Comparison of ENCODE assay signal across 8 mouse cellular contexts in the genomic region with DNA sequence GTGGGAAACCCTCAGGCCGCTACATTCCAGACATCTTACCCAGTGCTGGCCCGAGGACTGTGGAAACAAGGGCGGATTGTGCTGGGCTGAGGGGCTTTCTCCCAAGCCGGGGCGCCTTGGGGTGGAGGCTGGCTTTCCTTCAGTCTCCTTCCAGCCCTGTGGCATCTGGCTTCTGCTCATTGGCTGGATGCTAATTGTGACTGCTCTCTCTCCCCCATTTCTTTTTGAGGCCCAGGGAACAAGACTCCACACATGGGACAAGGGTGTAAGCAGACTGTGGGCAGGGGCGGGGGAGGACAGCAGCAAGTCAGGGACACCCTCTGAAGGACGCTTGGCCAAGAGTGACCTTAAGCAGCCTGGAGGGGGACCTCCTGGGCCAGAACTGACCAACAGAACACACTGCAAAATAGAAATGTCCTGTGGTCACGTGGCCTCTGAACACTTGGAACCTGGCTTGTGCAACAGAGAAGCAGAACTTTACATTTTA. TPM values are rescaled to one million over a fixed set of nuclear protein-coding genes. Genes with fewer than 3 reads are reported as not detected.
DNase-seq lines count a peak whose midpoint lies in the region; ATAC-seq and TF ChIP-seq lines count a peak whose summit lies in the region.

No protein-coding gene starts in this region.

- peaks cover 11% of the 10 kb centered on the region; the same call in 1 of the 2 replicates for H3K4me1 ChIP-seq in spleen, adult 2 months (ENCODE audit: control insufficient read depth, insufficient read depth, insufficient read length)
- H3K4me1 ChIP-seq in kidney, adult 2 months (ENCODE audit: control insufficient read depth, insufficient read depth, low read length) = peaks cover 36% of the 10 kb centered on the region
- H3K4me1 ChIP-seq in midbrain, embryonic 12.5 days = peaks cover 40% of the 10 kb centered on the region

- no peaks in the 10 kb centered on the region for H3K27me3 ChIP-seq in spleen, adult 2 months (ENCODE audit: control insufficient read depth, insufficient read depth, low read length)
- H3K27me3 ChIP-seq in kidney, adult 2 months (replicated peaks; ENCODE audit: control insufficient read depth, insufficient read depth, low read length) = no peaks in the 10 kb centered on the region
- H3K27me3 ChIP-seq in midbrain, embryonic 12.5 days = no peaks in the 10 kb centered on the region

- no peak for TF ChIP-seq POLR2A in spleen, adult 2 months (IDR thresholded peaks at IDR 0.05; ENCODE audit: low read depth, low read length)
- TF ChIP-seq POLR2A in kidney, adult 2 months (IDR thresholded peaks at IDR 0.05; ENCODE audit: low read depth, low read length) = no peak

- H3K27ac ChIP-seq in spleen, adult 2 months (ENCODE audit: insufficient read depth, low read length) = peak overlapping the region; percentile 2; the same call in 1 of the 2 replicates
- peak overlapping the region; percentile 84 for H3K27ac ChIP-seq in kidney, adult 2 months (ENCODE audit: insufficient read depth, low read depth, low read length)
- H3K27ac ChIP-seq in midbrain, embryonic 12.5 days (replicated peaks) = peak overlapping the region; percentile 61

- ATAC-seq in midbrain, embryonic 12.5 days (ENCODE audit: low FRiP score, low read depth) = 0 out of 2 replicates have a peak, but pooled peaks have one; percentile 23

- no peak overlapping the region for H3K4me3 ChIP-seq in spleen, adult 2 months (ENCODE audit: extremely low read depth, insufficient read depth, insufficient read length)
- H3K4me3 ChIP-seq in kidney, adult 2 months (ENCODE audit: insufficient read depth, low read depth, low read length) = no peak overlapping the region
- no peak overlapping the region for H3K4me3 ChIP-seq in midbrain, embryonic 12.5 days

- no peak for DNase-seq in spleen, adult 2 months (ENCODE audit: low read depth in 1 of 2, low spot score in 2 of 2)
- no peak for DNase-seq in spleen, postnatal 10 days (ENCODE audit: low spot score in 2 of 2)
- peak; percentile 81 for DNase-seq in fibroblast of lung, adult 2 months (ENCODE audit: low read depth)
- DNase-seq in kidney, adult 2 months = peak; percentile 62
- DNase-seq in gastrocnemius, postnatal 10 days = no peak
- no peak for DNase-seq in urinary bladder, adult 18-20 months (ENCODE audit: low spot score in 2 of 2)
- DNase-seq in spleen, postnatal 36 days (ENCODE audit: low spot score in 2 of 2) = no peak

- WGBS in spleen, adult 2 months = 83% methylated on average over 8 of the region's 8 CpGs
- WGBS in kidney, adult 2 months = 25% methylated on average over 8 of the region's 8 CpGs
- WGBS in midbrain, embryonic 12.5 days = 22% methylated on average over 8 of the region's 8 CpGs

- TF ChIP-seq CTCF in spleen, adult 2 months (IDR thresholded peaks at IDR 0.05; ENCODE audit: extremely low read depth, insufficient read depth, insufficient read length, insufficient replicate concordance) = no peak
- TF ChIP-seq CTCF in kidney, adult 2 months (conservative IDR thresholded peaks at IDR 0.05; ENCODE audit: insufficient read depth, insufficient read length, low read depth, low read length) = no peak

- H3K4me2 ChIP-seq in midbrain, embryonic 12.5 days (replicated peaks) = no peak overlapping the region

- H3K9me3 ChIP-seq in midbrain, embryonic 12.5 days = no peaks in the 10 kb centered on the region

- no peaks in the 10 kb centered on the region for H3K36me3 ChIP-seq in spleen, adult 2 months (ENCODE audit: control insufficient read depth, insufficient read depth, low read length)
- H3K36me3 ChIP-seq in kidney, adult 2 months (ENCODE audit: control insufficient read depth, insufficient read depth, low read length) = no peaks in the 10 kb centered on the region
- H3K36me3 ChIP-seq in midbrain, embryonic 12.5 days = no peaks in the 10 kb centered on the region

- H3K9ac ChIP-seq in midbrain, embryonic 12.5 days (replicated peaks) = peak overlapping the region; percentile 34; the same call in 1 of the 2 replicates

RNA-seq across cellular contexts. Expression of a gene that starts 3.7 kb away (rescaled TPM):
- polyA plus RNA-seq in spleen, adult 2 months (2012; rRNA removed) = not detected in 2 replicates
- 0.04 TPM in 1 of 2 replicates, not detected in the other for polyA plus RNA-seq in kidney, adult 2 months (2012; rRNA removed)
- 2.2 and 2.8 TPM in 2 replicates for polyA plus RNA-seq in midbrain, embryonic 12.5 days (2016; fragmentation: Nextera tagmentation; extraction: Ambion mirVana)
- not detected for total RNA-seq in gastrocnemius, postnatal 10 days (2021)

RNA-seq across cellular contexts. Expression of a gene that starts 28.2 kb away (rescaled TPM):
- polyA plus RNA-seq in spleen, adult 2 months (2012; rRNA removed) = 52.3 and 54.5 TPM in 2 replicates
- 92.0 and 93.1 TPM in 2 replicates for polyA plus RNA-seq in kidney, adult 2 months (2012; rRNA removed)
- polyA plus RNA-seq in midbrain, embryonic 12.5 days (2016; fragmentation: Nextera tagmentation; extraction: Ambion mirVana) = 61.0 and 61.7 TPM in 2 replicates
- 100 to 1,000 TPM; 300 to 302 TPM for total RNA-seq in gastrocnemius, postnatal 10 days (2021)

Comparison
In these comparisons a context has a peak if more than half of its experiments do, and no peak if none do; other contexts are left out.
1. DNase-seq: peak in fibroblast of lung, adult 2 months (single experiment) and kidney, adult 2 months (single experiment); none in spleen, adult 2 months (0 of 2), spleen, postnatal 10 days (0 of 2), gastrocnemius, postnatal 10 days (single experiment), urinary bladder, adult 18-20 months (0 of 2) and spleen, postnatal 36 days (0 of 2).
2. H3K27ac ChIP-seq: peak in every context shown above with its lines; median percentile 84 in kidney, adult 2 months; 61 in midbrain, embryonic 12.5 days; 2 in spleen, adult 2 months.